Mouse (Mus musculus): ENCODE results near the gene Slc12a5. TPM values are rescaled to one million over a fixed set of nuclear protein-coding genes. Genes with fewer than 3 reads are reported as not detected.

Slc12a5 gene
- polyA plus RNA-seq, 1 experiment from 2014 or later, result 0.94 TPM

DNA sequence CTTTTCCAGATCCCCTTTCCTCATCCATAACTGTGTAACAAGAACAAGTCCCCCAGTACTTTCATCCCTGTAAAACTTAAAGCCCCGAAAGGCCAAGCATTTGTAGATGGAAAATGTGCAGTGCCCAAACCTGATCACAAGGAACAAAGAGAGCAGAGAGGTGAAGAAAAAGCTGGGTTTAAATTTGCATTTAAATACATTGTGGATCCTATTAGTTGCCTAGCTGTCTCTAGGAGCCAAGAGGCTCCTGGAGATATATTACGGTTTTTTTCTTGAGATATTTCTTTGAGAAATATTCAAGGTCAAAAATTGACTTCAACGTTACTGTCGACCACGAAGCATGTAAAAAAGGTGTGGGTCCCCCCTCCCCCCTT is 74.4 kb downstream of the Slc12a5 start:
- H3K4me3 ChIP-seq (ENCODE audit: low read length), result peak overlapping the region; percentile 87
- peaks cover 22% of the 10 kb centered on the region for H3K4me1 ChIP-seq (ENCODE audit: insufficient read depth, low read length)
- no peak for ATAC-seq (ENCODE audit: low FRiP score, low TSS enrichment)
- H3K27me3 ChIP-seq (ENCODE audit: insufficient read depth, low read length), result no peaks in the 10 kb centered on the region
- H3K9me3 ChIP-seq (ENCODE audit: low read length), result no peaks in the 10 kb centered on the region
- H3K27ac ChIP-seq (ENCODE audit: low read length), result no peak overlapping the region
- H3K4me2 ChIP-seq (replicated peaks; ENCODE audit: low read depth, low read length), result peak overlapping the region; percentile 58
- H3K36me3 ChIP-seq (ENCODE audit: insufficient read depth, low read length), result no peaks in the 10 kb centered on the region
- peak overlapping the region; percentile 57; the same call in 1 of the 2 replicates for H3K9ac ChIP-seq (replicated peaks; ENCODE audit: low read length)
- 47% methylated on average over 5 of the region's 5 CpGs for WGBS

DNA sequence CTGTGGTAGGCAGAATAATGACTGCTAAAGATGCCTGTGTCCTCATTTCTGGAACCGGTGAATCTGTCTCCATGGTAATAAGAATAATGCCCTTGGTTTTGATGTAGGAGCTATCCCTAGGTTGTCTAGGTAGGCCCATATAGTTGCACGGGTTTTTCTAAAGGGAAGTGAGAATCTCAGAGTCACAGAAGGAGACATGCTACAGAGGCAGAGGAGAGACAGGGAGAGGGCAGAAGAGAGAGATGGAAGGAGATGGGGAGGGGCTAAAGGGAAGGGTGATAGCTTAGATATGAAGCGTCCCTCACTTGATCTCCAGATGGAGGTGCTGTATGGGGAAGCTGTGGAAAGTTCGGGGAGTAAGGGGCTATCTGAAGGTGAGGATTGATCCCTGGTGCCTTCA is 76.8 kb downstream of the Slc12a5 start:
- no peaks in the 10 kb centered on the region for H3K9me3 ChIP-seq (ENCODE audit: low read length)
- H3K4me2 ChIP-seq (replicated peaks; ENCODE audit: low read depth, low read length), result no peak overlapping the region
- no peak overlapping the region for H3K9ac ChIP-seq (replicated peaks; ENCODE audit: low read length)
- no peaks in the 10 kb centered on the region for H3K36me3 ChIP-seq (ENCODE audit: insufficient read depth, low read length)
- no peak overlapping the region for H3K27ac ChIP-seq (ENCODE audit: low read length)
- H3K27me3 ChIP-seq (ENCODE audit: insufficient read depth, low read length), result no peaks in the 10 kb centered on the region; the same call in 1 of the 2 replicates
- peaks cover 18% of the 10 kb centered on the region for H3K4me1 ChIP-seq (ENCODE audit: insufficient read depth, low read length)
- H3K4me3 ChIP-seq (ENCODE audit: low read length), result no peak overlapping the region
- WGBS, result 70% methylated on average over 4 of the region's 4 CpGs
- no peak for ATAC-seq (ENCODE audit: low FRiP score, low TSS enrichment)

DNA sequence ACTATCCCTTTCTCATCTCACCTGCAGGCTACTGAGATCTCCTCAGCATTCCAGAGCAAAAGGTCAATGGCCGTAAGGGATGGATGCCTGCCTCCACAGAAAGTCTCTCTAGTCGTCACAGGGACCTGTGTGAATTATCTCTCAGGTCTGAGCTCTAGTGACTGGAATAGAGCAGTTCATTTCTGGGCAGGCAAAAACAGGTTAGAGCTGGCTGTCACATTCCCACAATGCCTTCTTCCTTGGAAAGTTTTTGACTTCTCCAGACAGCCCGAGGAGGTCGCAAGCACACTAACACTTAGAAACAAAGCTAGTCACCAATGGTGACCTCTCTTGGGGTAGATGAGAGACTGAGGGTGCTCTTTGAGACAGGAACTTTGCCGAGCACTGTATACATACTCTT is 81.5 kb downstream of the Slc12a5 start:
- Histone ChIP-seq H3K9ac (replicated peaks; ENCODE audit: low read length) (no peak overlapping the region), H3K4me2 (replicated peaks; ENCODE audit: low read depth, low read length) (no peak overlapping the region), H3K36me3 (ENCODE audit: insufficient read depth, low read length) (no peaks in the 10 kb centered on the region), H3K4me3 (ENCODE audit: low read length) (no peak overlapping the region), H3K27me3 (ENCODE audit: insufficient read depth, low read length) (no peaks in the 10 kb centered on the region; the same call in 1 of the 2 replicates), H3K4me1 (ENCODE audit: insufficient read depth, low read length) (no peaks in the 10 kb centered on the region), H3K27ac (ENCODE audit: low read length) (no peak overlapping the region), H3K9me3 (ENCODE audit: low read length) (no peaks in the 10 kb centered on the region)
- 64% methylated on average over 5 of the region's 5 CpGs for WGBS
- no peak for ATAC-seq (ENCODE audit: low FRiP score, low TSS enrichment)

DNA sequence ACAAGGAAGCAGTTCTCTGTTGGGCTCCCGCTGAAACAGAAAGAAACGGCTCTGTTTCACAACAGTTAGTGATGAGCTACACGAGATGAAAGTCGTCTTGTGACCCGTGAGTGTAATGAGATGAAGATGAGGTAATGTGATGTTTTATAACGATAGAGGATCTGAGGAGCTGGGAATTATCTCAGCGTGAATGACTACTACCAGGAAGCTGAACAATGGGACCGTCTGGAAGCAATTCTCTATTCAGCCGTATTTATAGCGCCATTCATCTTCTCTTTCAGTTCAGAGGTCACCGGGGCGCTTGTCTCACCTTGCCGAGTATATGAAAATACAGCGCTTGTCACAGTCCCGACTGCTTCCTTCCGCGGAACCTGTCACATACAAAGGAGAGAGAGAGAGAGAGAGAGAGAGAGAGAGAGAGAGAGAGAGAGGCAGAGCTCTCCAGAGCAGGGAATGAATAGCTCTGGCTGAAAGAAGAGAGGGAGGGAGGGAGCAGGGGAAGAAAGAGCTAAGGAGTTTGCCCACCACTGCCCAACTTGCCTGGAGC is 82.6 kb downstream of the Slc12a5 start:
- 5% methylated on average over 17 of the region's 17 CpGs for WGBS
- Histone ChIP-seq H3K9me3 (ENCODE audit: low read length) (no peaks in the 10 kb centered on the region), H3K4me2 (replicated peaks; ENCODE audit: low read depth, low read length) (peak overlapping the region; percentile 26; the same call in 1 of the 2 replicates), H3K27ac (ENCODE audit: low read length) (no peak overlapping the region), H3K27me3 (ENCODE audit: insufficient read depth, low read length) (no peaks in the 10 kb centered on the region; the same call in 1 of the 2 replicates), H3K9ac (replicated peaks; ENCODE audit: low read length) (no peak overlapping the region), H3K4me3 (ENCODE audit: low read length) (no peak overlapping the region), H3K4me1 (ENCODE audit: insufficient read depth, low read length) (no peaks in the 10 kb centered on the region), H3K36me3 (ENCODE audit: insufficient read depth, low read length) (no peaks in the 10 kb centered on the region)
- ATAC-seq (ENCODE audit: low FRiP score, low TSS enrichment), result no peak

DNA sequence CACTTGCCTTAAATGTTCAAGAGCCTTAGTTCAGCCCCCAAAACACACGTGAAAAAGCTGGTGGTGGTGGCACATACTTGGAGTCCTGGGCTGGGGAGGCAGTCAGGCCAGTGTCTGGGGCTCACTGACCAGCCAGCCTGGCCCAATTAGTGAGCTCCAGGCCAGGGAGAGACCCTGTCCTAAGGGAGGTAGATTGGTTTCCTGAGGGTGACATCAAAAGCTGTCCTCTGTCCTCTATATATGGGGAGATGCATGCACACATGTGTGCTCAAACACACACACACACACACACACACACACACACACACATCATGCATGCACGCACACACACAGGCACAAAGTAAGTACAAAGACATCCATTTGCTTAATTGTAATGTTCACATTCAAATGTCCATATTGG is 83.1 kb downstream of the Slc12a5 start:
- Histone ChIP-seq H3K9ac (replicated peaks; ENCODE audit: low read length) (no peak overlapping the region), H3K36me3 (ENCODE audit: insufficient read depth, low read length) (no peaks in the 10 kb centered on the region), H3K4me3 (ENCODE audit: low read length) (no peak overlapping the region), H3K27ac (ENCODE audit: low read length) (no peak overlapping the region), H3K4me1 (ENCODE audit: insufficient read depth, low read length) (no peaks in the 10 kb centered on the region), H3K4me2 (replicated peaks; ENCODE audit: low read depth, low read length) (no peak overlapping the region), H3K27me3 (ENCODE audit: insufficient read depth, low read length) (no peaks in the 10 kb centered on the region; the same call in 1 of the 2 replicates), H3K9me3 (ENCODE audit: low read length) (no peaks in the 10 kb centered on the region)
- 54% methylated on average over 2 of the region's 2 CpGs for WGBS
- ATAC-seq (ENCODE audit: low FRiP score, low TSS enrichment), result no peak

DNA sequence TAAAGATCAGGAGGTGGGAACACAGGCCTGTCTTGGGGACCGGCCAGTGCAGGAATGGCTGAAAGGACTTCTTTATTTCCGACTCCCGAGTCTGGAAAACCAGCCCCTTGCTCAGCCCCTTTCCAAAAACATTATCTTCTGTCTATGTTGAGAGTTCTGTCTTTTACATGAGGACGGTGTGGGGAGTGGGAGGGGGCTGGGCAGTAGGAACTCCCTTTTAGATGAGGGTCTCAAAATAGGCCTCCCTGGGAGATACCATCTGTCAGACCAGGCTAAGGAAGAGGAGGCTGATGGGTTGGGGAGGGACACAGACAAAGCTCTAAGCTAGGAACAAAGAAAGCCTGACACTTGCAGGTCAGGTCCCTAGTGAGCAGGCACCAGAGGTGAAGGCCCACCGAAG is 88.4 kb downstream of the Slc12a5 start:
- no peaks in the 10 kb centered on the region for H3K4me1 ChIP-seq (ENCODE audit: insufficient read depth, low read length)
- H3K27ac ChIP-seq (ENCODE audit: low read length), result no peak overlapping the region
- no peaks in the 10 kb centered on the region for H3K9me3 ChIP-seq (ENCODE audit: low read length)
- 62% methylated on average over 5 of the region's 5 CpGs for WGBS
- H3K4me2 ChIP-seq (replicated peaks; ENCODE audit: low read depth, low read length), result no peak overlapping the region
- 0 out of 2 replicates have a peak, but pooled peaks cover 3% of the 10 kb centered on the region for H3K27me3 ChIP-seq (ENCODE audit: insufficient read depth, low read length)
- no peak overlapping the region for H3K4me3 ChIP-seq (ENCODE audit: low read length)
- ATAC-seq (ENCODE audit: low FRiP score, low TSS enrichment), result no peak
- no peaks in the 10 kb centered on the region for H3K36me3 ChIP-seq (ENCODE audit: insufficient read depth, low read length)
- H3K9ac ChIP-seq (replicated peaks; ENCODE audit: low read length), result no peak overlapping the region

Other genes with a start within 250 kb of the Slc12a5 start
- gene Spint5, start 245.5 kb upstream of the Slc12a5 start, polyA plus RNA-seq (2015; fragmentation: Nextera tagmentation; extraction: Ambion mirVana), result not detected in 2 replicates
- gene Wfdc3, start 214.9 kb upstream of the Slc12a5 start, polyA plus RNA-seq (2015; fragmentation: Nextera tagmentation; extraction: Ambion mirVana), result 1.1 and 1.2 TPM in 2 replicates
- 73.3 and 74.2 TPM in 2 replicates for gene Dnttip1, start 214.8 kb upstream of the Slc12a5 start, polyA plus RNA-seq (2015; fragmentation: Nextera tagmentation; extraction: Ambion mirVana)
- gene Ube2c, start 190.9 kb upstream of the Slc12a5 start, polyA plus RNA-seq (2015; fragmentation: Nextera tagmentation; extraction: Ambion mirVana), result 449 and 509 TPM in 2 replicates
- gene Tnnc2, start 180.8 kb upstream of the Slc12a5 start, polyA plus RNA-seq (2015; fragmentation: Nextera tagmentation; extraction: Ambion mirVana), result 21.0 and 22.3 TPM in 2 replicates
- gene Snx21, start 175.0 kb upstream of the Slc12a5 start, polyA plus RNA-seq (2015; fragmentation: Nextera tagmentation; extraction: Ambion mirVana), result 22.7 and 25.2 TPM in 2 replicates
- gene Acot8, start 155.9 kb upstream of the Slc12a5 start, polyA plus RNA-seq (2015; fragmentation: Nextera tagmentation; extraction: Ambion mirVana), result 27.3 and 30.8 TPM in 2 replicates
- 10.6 and 11.9 TPM in 2 replicates for gene Zswim3, start 155.7 kb upstream of the Slc12a5 start, polyA plus RNA-seq (2015; fragmentation: Nextera tagmentation; extraction: Ambion mirVana)
- 21.7 and 22.3 TPM in 2 replicates for gene Zswim1, start 138.1 kb upstream of the Slc12a5 start, polyA plus RNA-seq (2015; fragmentation: Nextera tagmentation; extraction: Ambion mirVana)
- gene Spata25, start 132.3 kb upstream of the Slc12a5 start, polyA plus RNA-seq (2015; fragmentation: Nextera tagmentation; extraction: Ambion mirVana), result not detected in 2 replicates
- gene Ctsa, start 127.9 kb upstream of the Slc12a5 start, polyA plus RNA-seq (2015; fragmentation: Nextera tagmentation; extraction: Ambion mirVana), result 206 and 211 TPM in 2 replicates
- gene Neurl2, start 127.3 kb upstream of the Slc12a5 start, polyA plus RNA-seq (2015; fragmentation: Nextera tagmentation; extraction: Ambion mirVana), result 8.8 and 9.0 TPM in 2 replicates
- 44.8 and 47.5 TPM in 2 replicates for gene Pltp, start 103.1 kb upstream of the Slc12a5 start, polyA plus RNA-seq (2015; fragmentation: Nextera tagmentation; extraction: Ambion mirVana)
- 74.9 and 79.7 TPM in 2 replicates for gene Pcif1, start 81.5 kb upstream of the Slc12a5 start, polyA plus RNA-seq (2015; fragmentation: Nextera tagmentation; extraction: Ambion mirVana)
- 15.1 and 16.2 TPM in 2 replicates for gene Zfp335, start 49.0 kb upstream of the Slc12a5 start, polyA plus RNA-seq (2015; fragmentation: Nextera tagmentation; extraction: Ambion mirVana)
- 2.5 and 3.2 TPM in 2 replicates for gene Mmp9, start 20.0 kb upstream of the Slc12a5 start, polyA plus RNA-seq (2015; fragmentation: Nextera tagmentation; extraction: Ambion mirVana)
- gene Ncoa5, start 74.1 kb downstream of the Slc12a5 start, polyA plus RNA-seq (2015; fragmentation: Nextera tagmentation; extraction: Ambion mirVana), result 69.8 and 79.5 TPM in 2 replicates
- 9.3 and 12.5 TPM in 2 replicates for gene Cd40, start 94.8 kb downstream of the Slc12a5 start, polyA plus RNA-seq (2015; fragmentation: Nextera tagmentation; extraction: Ambion mirVana)
- gene 1700025C18Rik, start 129.9 kb downstream of the Slc12a5 start, polyA plus RNA-seq (2015; fragmentation: Nextera tagmentation; extraction: Ambion mirVana), result not detected in 2 replicates